Mouse (Mus musculus): ENCODE measurements around the gene Gsdma2.
A peak's percentile ranks its signal among the peaks of the same experiment; 100 is the strongest.
"Not testable (repeated sequence)": the region's sequence is repeated elsewhere in the genome, so short reads cannot be mapped to it uniquely, and the experiment has no call there.

Gene Gsdma2

DNA sequence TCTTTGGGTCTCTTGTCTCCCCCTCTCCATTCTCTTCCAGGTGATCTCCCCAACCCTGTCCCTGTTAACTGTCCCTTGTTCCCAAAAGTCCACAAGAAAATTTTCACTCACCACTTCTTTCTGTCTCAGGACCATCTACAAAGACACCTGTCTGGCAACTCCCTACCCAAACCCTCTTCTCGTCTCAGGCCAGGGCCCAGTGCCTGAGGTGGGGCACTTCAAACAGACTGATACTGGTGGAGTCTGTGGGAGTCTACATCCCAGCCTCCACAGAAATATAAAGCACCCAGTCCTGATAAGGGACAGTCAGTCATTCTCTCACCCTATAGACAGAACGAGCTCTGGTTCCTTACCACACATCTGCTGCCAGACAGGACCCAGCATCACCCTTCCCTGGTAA, at the start of gene Gsdma2:
Gsdma2 (plus strand) TSS at position 301 of the 400 bp plus-strand sequence.
- Histone ChIP-seq H3K9me3 (ENCODE audit: low read length) (peaks cover 14% of the 10 kb centered on the region), H3K4me3 (replicated peaks; ENCODE audit: low read length) (no peak within 1 kb of the TSS), H3K27me3 (ENCODE audit: insufficient read depth, low read length) (peaks cover 44% of the 10 kb centered on the region), H3K4me1 (replicated peaks; ENCODE audit: low read depth, low read length) (no peaks in the 10 kb centered on the region), H3K36me3 (ENCODE audit: insufficient read depth, low read length) (no peaks in the 10 kb centered on the region)
- TF ChIP-seq POU5F1 (IDR thresholded peaks at IDR 0.05; ENCODE audit: borderline replicate concordance, low read length) = no peak
- TF ChIP-seq NANOG (IDR thresholded peaks at IDR 0.05; ENCODE audit: borderline replicate concordance, low read length) = no peak
- TF ChIP-seq CTCF (conservative IDR thresholded peaks at IDR 0.05; ENCODE audit: low read length) = no peak

GRCm38 (mm10) chr11:98597363-98597762, 49.2 kb upstream of the Gsdma2 start:
- peaks cover 43% of the 10 kb centered on the region for H3K27me3 ChIP-seq (ENCODE audit: insufficient read depth, low read length)
- H3K36me3 ChIP-seq (ENCODE audit: insufficient read depth, low read length) = no peaks in the 10 kb centered on the region
- TF ChIP-seq POU5F1 (IDR thresholded peaks at IDR 0.05; ENCODE audit: borderline replicate concordance, low read length) (no peak), NANOG (IDR thresholded peaks at IDR 0.05; ENCODE audit: borderline replicate concordance, low read length) (no peak), CTCF (conservative IDR thresholded peaks at IDR 0.05; ENCODE audit: low read length) (peak; percentile 83)
- H3K4me1 ChIP-seq (replicated peaks; ENCODE audit: low read depth, low read length) = peaks cover 36% of the 10 kb centered on the region
- H3K9me3 ChIP-seq (ENCODE audit: low read length) = no peaks in the 10 kb centered on the region
- 0 out of 2 replicates have a peak overlapping the region, but pooled peaks have one; percentile 32 for H3K4me3 ChIP-seq (replicated peaks; ENCODE audit: low read length)

DNA sequence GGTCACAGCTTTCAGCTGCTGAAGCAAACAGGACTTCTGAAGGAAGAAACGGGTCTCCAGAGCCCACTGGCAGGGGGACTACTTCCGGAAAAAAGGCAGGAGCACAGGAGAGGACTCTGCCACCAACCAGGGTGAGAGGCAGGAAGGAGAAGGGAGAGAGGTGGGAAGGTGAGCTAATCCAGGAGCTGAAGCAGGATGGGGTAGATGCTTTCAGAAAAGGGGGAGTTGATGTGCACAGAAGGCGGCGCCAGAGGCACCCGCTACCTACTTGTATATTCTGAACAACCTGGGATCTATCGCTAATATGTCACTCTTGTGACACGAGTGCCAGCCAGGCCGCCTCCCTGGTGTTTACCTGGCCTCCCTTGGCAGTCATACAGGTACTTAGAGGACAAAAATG, 48.6 kb upstream of the Gsdma2 start, which contains the start of gene Lrrc3c:
Lrrc3c (plus strand) TSS at position 301 of the 400 bp plus-strand sequence.
- Histone ChIP-seq H3K4me1 (replicated peaks; ENCODE audit: low read depth, low read length) (peaks cover 36% of the 10 kb centered on the region), H3K36me3 (ENCODE audit: insufficient read depth, low read length) (no peaks in the 10 kb centered on the region), H3K27me3 (ENCODE audit: insufficient read depth, low read length) (peaks cover 39% of the 10 kb centered on the region), H3K9me3 (ENCODE audit: low read length) (no peaks in the 10 kb centered on the region), H3K4me3 (replicated peaks; ENCODE audit: low read length) (peak within 1 kb of the TSS; percentile 69)
- TF ChIP-seq POU5F1 (IDR thresholded peaks at IDR 0.05; ENCODE audit: borderline replicate concordance, low read length) (no peak), CTCF (conservative IDR thresholded peaks at IDR 0.05; ENCODE audit: low read length) (no peak), NANOG (IDR thresholded peaks at IDR 0.05; ENCODE audit: borderline replicate concordance, low read length) (no peak)

- no peaks in the 10 kb centered on the region for H3K9me3 ChIP-seq (ENCODE audit: low read length)
- H3K4me1 ChIP-seq (replicated peaks; ENCODE audit: low read depth, low read length) = peaks cover 36% of the 10 kb centered on the region
- H3K27me3 ChIP-seq (ENCODE audit: insufficient read depth, low read length) = peaks cover 39% of the 10 kb centered on the region
- no peaks in the 10 kb centered on the region for H3K36me3 ChIP-seq (ENCODE audit: insufficient read depth, low read length)
- peak overlapping the region; percentile 69 for H3K4me3 ChIP-seq (replicated peaks; ENCODE audit: low read length)
- TF ChIP-seq NANOG (IDR thresholded peaks at IDR 0.05; ENCODE audit: borderline replicate concordance, low read length) (no peak), POU5F1 (IDR thresholded peaks at IDR 0.05; ENCODE audit: borderline replicate concordance, low read length) (no peak), CTCF (conservative IDR thresholded peaks at IDR 0.05; ENCODE audit: low read length) (no peak)
These were observed 47.7 kb upstream of the Gsdma2 start for GRCm38 (mm10) chr11:98598851-98599290.

DNA sequence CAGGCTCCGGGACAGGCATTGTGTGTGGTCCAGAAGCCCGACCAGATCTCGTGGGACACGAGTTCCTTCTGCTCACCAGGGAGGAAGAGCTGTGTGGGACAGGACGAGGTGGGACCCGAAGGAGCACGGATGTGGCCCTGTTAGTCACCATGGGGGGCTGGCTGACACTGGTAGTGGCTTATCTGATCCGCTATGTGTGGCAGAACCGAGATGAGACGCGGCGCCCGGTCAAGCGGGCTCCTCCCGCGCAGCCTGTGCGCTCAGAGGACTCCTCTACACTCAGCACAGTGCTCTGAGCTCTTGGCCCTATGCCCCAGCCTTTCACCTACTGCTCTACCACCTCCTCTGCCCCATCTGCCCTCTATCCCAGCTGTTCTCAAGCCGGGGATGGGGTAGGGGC, 47.3 kb upstream of the Gsdma2 start:
- peaks cover 33% of the 10 kb centered on the region for H3K4me1 ChIP-seq (replicated peaks; ENCODE audit: low read depth, low read length)
- H3K4me3 ChIP-seq (replicated peaks; ENCODE audit: low read length) = peak overlapping the region; percentile 69
- TF ChIP-seq POU5F1 (IDR thresholded peaks at IDR 0.05; ENCODE audit: borderline replicate concordance, low read length) (no peak), NANOG (IDR thresholded peaks at IDR 0.05; ENCODE audit: borderline replicate concordance, low read length) (no peak)

DNA sequence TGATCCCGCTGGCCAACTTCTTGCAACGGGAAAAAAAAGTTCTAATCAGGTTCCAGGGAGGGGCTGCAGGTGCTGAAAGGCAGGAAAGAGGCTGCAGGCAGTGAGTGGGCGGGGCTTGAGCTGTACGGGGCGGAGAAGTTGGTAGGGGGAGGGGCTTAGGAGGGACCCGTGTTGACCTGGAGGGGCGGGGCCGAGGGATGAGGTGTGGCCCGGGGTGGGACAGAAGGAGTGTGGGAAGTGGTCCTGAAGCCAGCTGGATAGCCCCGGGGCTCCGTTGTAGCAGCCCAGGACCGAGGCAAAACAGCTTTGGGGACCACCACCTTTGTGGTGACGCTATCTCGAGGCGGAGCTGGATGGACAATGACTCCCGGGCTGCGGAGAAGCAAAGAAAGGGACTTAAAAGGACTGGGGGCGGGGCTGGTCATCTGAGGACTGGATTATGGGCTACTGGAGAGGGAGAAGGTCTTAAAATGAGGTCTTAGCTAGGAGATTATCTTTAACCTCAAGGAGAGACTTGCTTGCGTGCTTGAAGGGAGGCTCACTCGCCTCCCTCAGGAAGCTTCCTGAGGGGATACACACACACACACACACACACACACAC, 44.4 kb upstream of the Gsdma2 start:
- Histone ChIP-seq H3K27me3 (ENCODE audit: insufficient read depth, low read length) (peaks cover 48% of the 10 kb centered on the region), H3K9me3 (ENCODE audit: low read length) (no peaks in the 10 kb centered on the region), H3K4me3 (replicated peaks; ENCODE audit: low read length) (peak overlapping the region; percentile 76), H3K36me3 (ENCODE audit: insufficient read depth, low read length) (no peaks in the 10 kb centered on the region), H3K4me1 (replicated peaks; ENCODE audit: low read depth, low read length) (peaks cover 30% of the 10 kb centered on the region)
- no peak for TF ChIP-seq POU5F1 (IDR thresholded peaks at IDR 0.05; ENCODE audit: borderline replicate concordance, low read length)
- TF ChIP-seq CTCF (conservative IDR thresholded peaks at IDR 0.05; ENCODE audit: low read length) = no peak

More for the DNA sequence above, 47.3 kb upstream of the Gsdma2 start:
- no peaks in the 10 kb centered on the region for H3K9me3 ChIP-seq (ENCODE audit: low read length)
- H3K36me3 ChIP-seq (ENCODE audit: insufficient read depth, low read length) = no peaks in the 10 kb centered on the region
- peaks cover 39% of the 10 kb centered on the region for H3K27me3 ChIP-seq (ENCODE audit: insufficient read depth, low read length)

DNA sequence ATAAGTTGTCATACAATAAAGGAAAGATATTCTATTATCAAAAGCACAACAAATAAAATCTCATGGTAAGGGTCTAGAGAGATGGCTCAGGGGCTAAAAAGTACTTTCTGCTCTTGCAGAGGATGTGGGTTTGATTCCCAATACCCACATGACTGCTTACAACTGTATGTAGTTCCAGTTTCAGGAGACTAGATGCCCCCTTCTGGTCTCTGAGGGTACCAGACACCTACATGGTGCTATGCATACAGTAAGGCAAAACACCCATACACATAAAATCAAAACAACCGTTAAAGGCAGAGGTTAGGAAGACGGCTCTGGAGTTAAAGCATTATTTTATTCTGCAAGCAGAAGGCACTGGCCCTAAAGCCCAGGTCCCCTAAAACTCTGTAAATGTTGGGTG, 42.6 kb upstream of the Gsdma2 start:
- Histone ChIP-seq H3K4me3 (replicated peaks; ENCODE audit: low read length) (no peak overlapping the region), H3K36me3 (ENCODE audit: insufficient read depth, low read length) (no peaks in the 10 kb centered on the region), H3K4me1 (replicated peaks; ENCODE audit: low read depth, low read length) (peaks cover 24% of the 10 kb centered on the region), H3K9me3 (ENCODE audit: low read length) (no peaks in the 10 kb centered on the region), H3K27me3 (ENCODE audit: insufficient read depth, low read length) (peaks cover 34% of the 10 kb centered on the region)
- no peak; the same call in 1 of the 2 replicates for TF ChIP-seq CTCF (conservative IDR thresholded peaks at IDR 0.05; ENCODE audit: low read length)

- H3K36me3 ChIP-seq (ENCODE audit: insufficient read depth, low read length); H3K9me3 ChIP-seq (ENCODE audit: low read length); H3K4me3 ChIP-seq (replicated peaks; ENCODE audit: low read length): not testable (repeated sequence)
- peaks cover 24% of the 10 kb centered on the region for H3K27me3 ChIP-seq (ENCODE audit: insufficient read depth, low read length)
- H3K4me1 ChIP-seq (replicated peaks; ENCODE audit: low read depth, low read length) = peaks cover 18% of the 10 kb centered on the region
These were observed 41.6 kb upstream of the Gsdma2 start for GRCm38 (mm10) chr11:98604911-98605310.

GRCm38 (mm10) chr11:98606763-98607162, 39.8 kb upstream of the Gsdma2 start:
- H3K4me3 ChIP-seq (replicated peaks; ENCODE audit: low read length) = no peak overlapping the region
- TF ChIP-seq POU5F1 (IDR thresholded peaks at IDR 0.05; ENCODE audit: borderline replicate concordance, low read length) = no peak
- peak; percentile 81 for TF ChIP-seq CTCF (conservative IDR thresholded peaks at IDR 0.05; ENCODE audit: low read length)
- H3K4me1 ChIP-seq (replicated peaks; ENCODE audit: low read depth, low read length) = peaks cover 8% of the 10 kb centered on the region
- peaks cover 22% of the 10 kb centered on the region for H3K9me3 ChIP-seq (ENCODE audit: low read length)
- no peaks in the 10 kb centered on the region for H3K36me3 ChIP-seq (ENCODE audit: insufficient read depth, low read length)
- H3K27me3 ChIP-seq (ENCODE audit: insufficient read depth, low read length) = peaks cover 12% of the 10 kb centered on the region

All from E14TG2a.4 (cell line).